Mouse (Mus musculus): ENCODE results near the gene Dstyk. TPM values are rescaled to one million over a fixed set of nuclear protein-coding genes. Genes with fewer than 3 reads are reported as not detected.

Dstyk gene
- polyA plus RNA-seq, 1 experiment from 2014 or later: 14.9 TPM

DNA sequence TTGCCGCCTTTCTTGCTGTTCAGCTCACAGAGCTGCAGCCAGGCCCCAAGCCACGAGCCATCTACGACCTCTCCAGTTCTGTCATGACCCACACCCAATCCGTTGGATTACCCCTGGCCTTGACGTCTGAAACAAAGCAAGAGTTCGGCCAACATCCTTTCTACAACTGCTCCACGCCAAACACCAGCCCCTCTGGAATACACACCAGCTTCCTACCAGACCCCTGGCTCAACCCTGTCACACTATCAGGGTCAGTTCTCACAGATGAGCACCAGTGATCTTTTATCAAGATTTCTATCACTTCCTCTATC, 40.3 kb upstream of the Dstyk start:
- WGBS: 64% methylated on average over 7 of the region's 7 CpGs
- no peaks in the 10 kb centered on the region for H3K27me3 ChIP-seq (ENCODE audit: poor library complexity, severe bottlenecking)
- DNase-seq (ENCODE audit: extremely low spot score, low spot score): no peak
- H3K4me3 ChIP-seq: no peak overlapping the region
- H3K9me3 ChIP-seq: no peaks in the 10 kb centered on the region
- peak overlapping the region; percentile 52 for H3K27ac ChIP-seq
- peaks cover 95% of the 10 kb centered on the region for H3K36me3 ChIP-seq (replicated peaks)
- H3K4me1 ChIP-seq: peaks cover 67% of the 10 kb centered on the region

DNA sequence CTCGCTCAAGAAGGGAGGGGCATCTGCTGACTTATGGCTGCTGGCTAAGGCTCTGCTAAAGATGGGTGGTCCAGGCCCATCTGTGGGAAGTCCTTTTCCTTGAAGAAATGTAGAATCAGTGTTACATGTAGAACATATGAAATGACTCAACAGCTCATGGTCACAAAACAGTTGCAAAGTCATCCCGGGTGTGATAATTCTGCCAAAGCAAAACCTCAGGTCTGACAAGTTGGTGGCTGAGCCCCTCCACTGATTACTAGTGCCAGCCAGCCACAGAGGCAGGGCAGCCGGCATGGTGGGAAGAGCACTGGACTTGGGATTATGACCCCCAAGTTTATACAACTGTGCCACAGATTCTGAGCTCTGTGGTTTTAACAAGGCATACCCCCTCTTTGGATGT, 39.5 kb upstream of the Dstyk start:
- 88% methylated on average over 3 of the region's 3 CpGs for WGBS
- Histone ChIP-seq H3K9me3 (no peaks in the 10 kb centered on the region), H3K4me3 (no peak overlapping the region), H3K27ac (no peak overlapping the region), H3K36me3 (replicated peaks) (peaks cover 89% of the 10 kb centered on the region), H3K27me3 (ENCODE audit: poor library complexity, severe bottlenecking) (no peaks in the 10 kb centered on the region), H3K4me1 (peaks cover 59% of the 10 kb centered on the region)
- no peak for DNase-seq (ENCODE audit: extremely low spot score, low spot score)

GRCm38 (mm10) chr1:132380550-132381100, 36.7 kb upstream of the Dstyk start:
- Histone ChIP-seq H3K4me1 (peaks cover 49% of the 10 kb centered on the region), H3K9me3 (no peaks in the 10 kb centered on the region), H3K36me3 (replicated peaks) (peaks cover 69% of the 10 kb centered on the region), H3K27ac (no peak overlapping the region), H3K4me3 (no peak overlapping the region), H3K27me3 (ENCODE audit: poor library complexity, severe bottlenecking) (no peaks in the 10 kb centered on the region)
- no peak for DNase-seq (ENCODE audit: extremely low spot score, low spot score)
- WGBS: 88% methylated on average over 27 of the region's 27 CpGs

DNA sequence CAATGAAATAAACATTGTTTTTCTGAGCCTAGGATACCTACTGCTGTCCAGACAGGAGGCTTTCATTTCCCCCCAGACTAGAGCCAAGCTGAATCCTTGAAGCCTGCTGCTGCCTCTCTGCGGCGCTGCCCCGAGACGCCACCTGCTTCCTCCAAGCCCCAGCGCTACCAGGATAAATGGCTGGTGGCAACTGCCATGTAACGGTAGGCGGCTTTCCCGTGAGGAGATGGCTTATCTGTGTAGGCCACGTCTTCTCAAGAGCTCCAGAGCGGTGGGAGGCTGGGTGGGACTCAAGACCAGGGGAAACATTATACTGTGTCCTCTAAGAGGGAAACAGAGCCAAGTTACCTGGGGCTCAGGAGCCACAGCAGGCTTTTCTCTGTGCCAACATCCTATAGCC, 35.4 kb upstream of the Dstyk start:
- H3K4me3 ChIP-seq: no peak overlapping the region
- H3K4me1 ChIP-seq: peaks cover 49% of the 10 kb centered on the region
- no peaks in the 10 kb centered on the region for H3K9me3 ChIP-seq
- H3K27ac ChIP-seq: no peak overlapping the region
- WGBS: 86% methylated on average over 10 of the region's 10 CpGs
- peaks cover 59% of the 10 kb centered on the region for H3K36me3 ChIP-seq (replicated peaks)
- no peaks in the 10 kb centered on the region for H3K27me3 ChIP-seq (ENCODE audit: poor library complexity, severe bottlenecking)
- DNase-seq (ENCODE audit: extremely low spot score, low spot score): no peak

DNA sequence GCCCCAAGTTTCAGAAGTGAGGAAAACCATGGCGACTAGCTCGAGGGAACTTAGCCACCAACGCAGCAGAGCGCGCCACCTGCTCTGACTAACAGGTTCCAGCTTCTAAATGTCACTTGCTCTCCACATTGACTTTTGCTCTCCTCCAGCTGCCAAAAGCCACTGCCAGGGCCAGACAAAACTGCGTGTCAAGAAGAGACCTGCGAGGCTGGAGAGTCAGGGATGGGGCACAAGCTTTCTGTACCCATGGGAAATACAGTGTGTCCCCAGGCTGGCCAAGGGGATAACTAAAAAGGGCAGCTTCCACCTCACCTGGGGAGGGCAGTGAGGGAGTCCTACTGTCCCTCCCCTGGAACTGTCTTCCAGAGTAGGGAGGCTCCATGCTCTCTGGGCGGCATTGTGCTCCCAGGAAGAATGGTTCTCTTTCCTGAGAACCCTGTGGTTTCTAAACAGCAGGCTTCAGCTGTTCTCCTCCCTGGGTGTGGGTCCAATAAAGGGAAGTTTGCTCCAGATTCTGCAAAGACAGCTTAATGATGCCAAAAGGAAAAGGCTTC, 33.3 kb upstream of the Dstyk start:
- Histone ChIP-seq H3K4me1 (peaks cover 55% of the 10 kb centered on the region), H3K9me3 (no peaks in the 10 kb centered on the region), H3K27ac (no peak overlapping the region), H3K27me3 (ENCODE audit: poor library complexity, severe bottlenecking) (no peaks in the 10 kb centered on the region), H3K36me3 (replicated peaks) (peaks cover 37% of the 10 kb centered on the region), H3K4me3 (no peak overlapping the region)
- WGBS: 90% methylated on average over 8 of the region's 8 CpGs
- DNase-seq (ENCODE audit: extremely low spot score, low spot score): no peak

GRCm38 (mm10) chr1:132385266-132385665, 32.1 kb upstream of the Dstyk start:
- no peak for DNase-seq (ENCODE audit: extremely low spot score, low spot score)
- peak overlapping the region; percentile 51 for H3K27ac ChIP-seq
- no peaks in the 10 kb centered on the region for H3K9me3 ChIP-seq
- peaks cover 67% of the 10 kb centered on the region for H3K4me1 ChIP-seq
- no peaks in the 10 kb centered on the region for H3K27me3 ChIP-seq (ENCODE audit: poor library complexity, severe bottlenecking)
- 79% methylated on average over 14 of the region's 14 CpGs for WGBS
- H3K4me3 ChIP-seq: no peak overlapping the region
- peaks cover 25% of the 10 kb centered on the region for H3K36me3 ChIP-seq (replicated peaks)

GRCm38 (mm10) chr1:132385711-132386110, 31.6 kb upstream of the Dstyk start:
- 89% methylated on average over 4 of the region's 4 CpGs for WGBS
- H3K27ac ChIP-seq: peak overlapping the region; percentile 51; the same call in 1 of the 2 replicates

DNA sequence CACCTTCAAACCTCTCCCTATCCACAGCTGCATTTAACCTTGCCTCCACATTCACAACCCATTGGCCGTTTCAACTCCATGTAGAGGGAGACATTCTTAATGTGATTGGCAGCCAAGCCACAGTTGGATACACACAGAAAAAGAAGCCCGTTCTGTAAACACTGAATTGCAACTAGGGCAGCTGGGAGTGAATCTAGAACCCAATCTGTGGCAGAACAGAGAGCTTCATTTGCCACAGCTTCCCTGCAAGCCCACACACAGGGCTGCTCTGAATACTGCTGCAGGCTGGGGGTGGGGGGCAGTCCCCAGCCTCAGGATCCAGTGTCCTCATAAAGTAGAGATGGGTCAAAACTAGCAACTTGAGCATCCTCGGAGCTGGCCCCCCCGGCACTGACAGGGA, 31.1 kb upstream of the Dstyk start:
- no peak overlapping the region for H3K27ac ChIP-seq
- no peaks in the 10 kb centered on the region for H3K27me3 ChIP-seq (ENCODE audit: poor library complexity, severe bottlenecking)
- DNase-seq (ENCODE audit: extremely low spot score, low spot score): no peak
- 84% methylated on average over 4 of the region's 4 CpGs for WGBS
- H3K4me3 ChIP-seq: no peak overlapping the region
- peaks cover 72% of the 10 kb centered on the region for H3K4me1 ChIP-seq
- peaks cover 15% of the 10 kb centered on the region for H3K36me3 ChIP-seq (replicated peaks)
- no peaks in the 10 kb centered on the region for H3K9me3 ChIP-seq

More at GRCm38 (mm10) chr1:132385711-132386110, 31.6 kb upstream of the Dstyk start:
- Histone ChIP-seq H3K9me3 (no peaks in the 10 kb centered on the region), H3K4me1 (peaks cover 70% of the 10 kb centered on the region), H3K4me3 (no peak overlapping the region), H3K27me3 (ENCODE audit: poor library complexity, severe bottlenecking) (no peaks in the 10 kb centered on the region), H3K36me3 (replicated peaks) (peaks cover 21% of the 10 kb centered on the region)
- DNase-seq (ENCODE audit: extremely low spot score, low spot score): no peak

GRCm38 (mm10) chr1:132387943-132388342, 29.4 kb upstream of the Dstyk start:
- Histone ChIP-seq H3K27me3 (ENCODE audit: poor library complexity, severe bottlenecking) (peaks cover 2% of the 10 kb centered on the region), H3K27ac (peak overlapping the region; percentile 51), H3K9me3 (no peaks in the 10 kb centered on the region), H3K36me3 (replicated peaks) (peaks cover 7% of the 10 kb centered on the region), H3K4me3 (peak overlapping the region; percentile 77), H3K4me1 (peaks cover 79% of the 10 kb centered on the region)
- 49% methylated on average over 4 of the region's 4 CpGs for WGBS
- DNase-seq (ENCODE audit: extremely low spot score, low spot score): no peak

GRCm38 (mm10) chr1:132388813-132389803, 28.2 kb upstream of the Dstyk start:
- peak overlapping the region; percentile 97 for H3K27ac ChIP-seq
- WGBS: 55% methylated on average over 8 of the region's 8 CpGs
- peaks cover 77% of the 10 kb centered on the region for H3K4me1 ChIP-seq
- peak overlapping the region; percentile 77 for H3K4me3 ChIP-seq
- peaks cover 2% of the 10 kb centered on the region for H3K36me3 ChIP-seq (replicated peaks)
- no peaks in the 10 kb centered on the region for H3K9me3 ChIP-seq
- H3K27me3 ChIP-seq (ENCODE audit: poor library complexity, severe bottlenecking): peaks cover 5% of the 10 kb centered on the region
- DNase-seq (ENCODE audit: extremely low spot score, low spot score): no peak

- Histone ChIP-seq H3K9me3 (no peaks in the 10 kb centered on the region), H3K27ac (peak overlapping the region; percentile 97), H3K4me3 (peak overlapping the region; percentile 77), H3K36me3 (replicated peaks) (no peaks in the 10 kb centered on the region; the same call in 1 of the 2 replicates), H3K4me1 (peaks cover 68% of the 10 kb centered on the region), H3K27me3 (ENCODE audit: poor library complexity, severe bottlenecking) (peaks cover 5% of the 10 kb centered on the region)
- WGBS: 17% methylated on average over 15 of the region's 15 CpGs
- peak; percentile 61 for DNase-seq (ENCODE audit: extremely low spot score, low spot score)
Measured at GRCm38 (mm10) chr1:132389886-132390585, 27.3 kb upstream of the Dstyk start.

GRCm38 (mm10) chr1:132390691-132391579, 26.4 kb upstream of the Dstyk start, which contains the start of gene Tmcc2:
Gene Tmcc2 (minus strand): TSS chr1:132391281.
- Histone ChIP-seq H3K9me3 (no peaks in the 10 kb centered on the region), H3K36me3 (replicated peaks) (no peaks in the 10 kb centered on the region; the same call in 1 of the 2 replicates), H3K4me1 (peaks cover 59% of the 10 kb centered on the region), H3K27me3 (ENCODE audit: poor library complexity, severe bottlenecking) (peaks cover 5% of the 10 kb centered on the region), H3K27ac (peak within 1 kb of the TSS; percentile 97), H3K4me3 (peak within 1 kb of the TSS; percentile 77)
- WGBS: 1% methylated on average over 50 of the region's 50 CpGs
- peak; percentile 56 for DNase-seq (ENCODE audit: extremely low spot score, low spot score)

Data from forebrain, embryonic 10.5 days (tissue).